Mouse (Mus musculus): ENCODE measurements at regions not wholly inside any gene's neighbourhood (a gene's known extent, or its start where the extent isn't known, plus 50 kb on each side); places are given as distances from the start of the nearest gene placed in this dataset.

DNA sequence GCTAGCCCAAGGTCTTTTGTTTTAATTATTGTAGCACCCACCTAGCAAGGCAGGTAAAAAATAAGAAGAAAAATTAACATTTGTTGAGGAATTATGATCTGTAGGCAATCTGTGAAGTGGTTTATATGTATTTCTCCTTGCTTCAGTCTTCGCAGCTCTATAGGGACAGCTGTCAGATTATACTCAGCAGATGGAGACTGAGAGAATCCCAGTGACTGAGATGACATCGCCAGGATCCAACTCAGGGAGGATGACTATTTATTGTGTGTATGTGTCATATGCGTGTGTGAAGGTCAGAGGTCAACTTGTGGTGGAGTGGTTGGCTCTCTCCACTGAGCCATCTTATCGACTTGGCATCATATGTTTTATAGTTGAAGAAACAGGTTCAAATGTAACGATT is 362.0 kb upstream of the Chd6 start:
- DNase-seq (ENCODE audit: low read depth), result no peak

- DNase-seq (ENCODE audit: low read depth), result peak; percentile 14
Measured at GRCm38 (mm10) chr2:161470025-161470424, 361.1 kb upstream of the Chd6 start.

GRCm38 (mm10) chr2:161467035-161467434 is 358.2 kb upstream of the Chd6 start:
- DNase-seq (ENCODE audit: low read depth), result no peak

DNA sequence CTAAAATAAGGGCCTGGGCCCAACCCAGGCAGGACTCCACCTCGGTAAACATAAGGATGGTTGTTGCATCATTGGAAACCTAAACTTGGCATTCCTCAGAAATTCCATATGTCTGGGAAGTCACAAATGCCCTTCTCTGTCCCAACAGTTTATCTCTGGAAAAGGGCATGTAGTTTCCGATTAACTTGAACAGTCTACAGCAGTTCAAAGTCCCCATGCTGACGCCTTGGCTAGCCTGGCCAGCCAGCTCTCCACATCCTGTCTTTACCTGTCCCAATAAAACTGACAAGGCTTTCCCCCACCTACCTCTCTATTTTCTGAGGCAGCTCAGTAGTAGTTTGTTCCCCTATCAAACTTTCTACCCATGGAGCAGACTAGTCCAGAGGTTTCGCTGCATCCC is 351.7 kb upstream of the Chd6 start:
- no peak for DNase-seq (ENCODE audit: low read depth)

GRCm38 (mm10) chr2:161454466-161454865 is 345.6 kb upstream of the Chd6 start:
- DNase-seq (ENCODE audit: low read depth), result no peak

DNA sequence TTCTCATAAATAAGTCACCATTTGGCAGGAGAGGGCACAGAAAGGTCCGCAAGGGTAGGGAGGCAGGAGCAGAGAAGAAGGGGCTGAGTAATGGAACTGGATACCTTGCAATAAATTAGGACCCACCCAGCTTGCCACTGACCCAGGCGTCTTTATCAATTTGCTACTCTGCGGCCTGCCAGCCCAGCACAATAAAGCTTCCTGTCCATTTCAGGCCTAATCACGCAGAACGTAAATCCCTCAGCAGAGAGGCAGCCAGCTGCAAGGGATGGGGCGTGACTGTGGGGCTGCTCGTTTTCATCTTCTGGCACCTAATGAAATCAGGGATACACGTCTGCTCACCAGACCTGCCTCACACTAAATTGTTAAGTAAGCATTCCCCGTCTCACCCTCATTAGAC is 324.9 kb upstream of the Chd6 start:
- DNase-seq (ENCODE audit: low read depth), result no peak

DNA sequence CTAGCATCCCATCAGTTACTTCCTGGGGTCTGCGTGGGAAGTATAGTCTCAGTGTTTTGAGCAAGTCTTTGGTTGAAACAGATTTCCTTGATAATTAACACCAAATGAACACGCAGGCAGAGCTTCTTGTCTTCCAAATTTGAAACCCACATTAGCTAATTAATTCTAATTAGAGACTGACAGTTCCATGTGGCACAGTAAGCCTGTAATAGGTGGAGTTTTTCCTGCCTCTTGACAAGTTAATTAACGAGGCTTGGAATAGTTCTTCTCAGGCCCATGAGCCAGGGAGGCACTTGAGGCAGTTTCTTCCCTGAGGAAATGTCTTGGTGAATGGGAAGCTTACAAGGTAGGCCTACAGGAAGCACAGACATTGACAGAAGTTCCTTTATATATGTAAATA is 320.4 kb upstream of the Chd6 start:
- DNase-seq (ENCODE audit: low read depth), result no peak

DNA sequence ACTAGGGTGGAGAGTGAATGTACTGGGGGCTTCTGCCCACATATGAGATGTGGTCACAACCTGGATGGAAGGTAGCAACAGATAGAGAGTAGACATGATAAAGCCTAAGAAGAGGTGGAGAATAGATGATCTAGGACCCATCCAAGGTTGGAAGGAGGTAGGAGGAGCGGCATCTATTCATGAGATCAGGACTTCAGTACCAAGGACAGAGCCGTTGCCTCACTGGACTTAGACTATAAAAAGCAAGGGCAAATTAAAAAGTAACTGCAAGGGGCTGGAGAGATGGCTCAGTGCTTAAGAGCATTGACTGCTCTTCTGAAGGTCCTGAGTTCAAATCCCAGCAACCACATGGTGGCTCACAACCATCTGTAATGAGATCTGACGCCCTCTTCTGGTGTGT is 316.7 kb upstream of the Chd6 start:
- DNase-seq (ENCODE audit: low read depth), result peak; percentile 21

GRCm38 (mm10) chr2:161418062-161418461 is 309.2 kb upstream of the Chd6 start:
- DNase-seq (ENCODE audit: low read depth), result no peak

- DNase-seq (ENCODE audit: low read depth), result no peak
Measured at GRCm38 (mm10) chr2:161416218-161416927, 307.5 kb upstream of the Chd6 start.

DNA sequence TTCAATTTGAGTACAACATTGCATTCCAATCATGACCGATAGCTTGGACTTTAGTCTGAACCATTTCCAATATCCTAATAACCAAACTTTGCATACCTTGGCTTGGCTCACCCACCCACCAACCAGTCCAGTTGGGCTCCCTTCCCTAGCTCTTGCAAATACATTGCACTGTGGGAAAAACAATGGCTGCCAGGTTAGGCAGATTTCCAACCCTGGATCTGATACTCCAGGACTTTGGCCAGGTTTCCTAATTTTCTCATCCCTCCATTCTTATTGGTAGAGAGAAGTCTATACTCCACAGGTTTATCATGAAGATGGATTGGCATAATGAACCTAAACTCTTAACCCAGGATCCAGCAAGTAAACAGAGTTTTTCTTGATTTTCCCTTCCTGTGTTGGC is 299.4 kb upstream of the Chd6 start:
- DNase-seq (ENCODE audit: low read depth), result no peak

DNA sequence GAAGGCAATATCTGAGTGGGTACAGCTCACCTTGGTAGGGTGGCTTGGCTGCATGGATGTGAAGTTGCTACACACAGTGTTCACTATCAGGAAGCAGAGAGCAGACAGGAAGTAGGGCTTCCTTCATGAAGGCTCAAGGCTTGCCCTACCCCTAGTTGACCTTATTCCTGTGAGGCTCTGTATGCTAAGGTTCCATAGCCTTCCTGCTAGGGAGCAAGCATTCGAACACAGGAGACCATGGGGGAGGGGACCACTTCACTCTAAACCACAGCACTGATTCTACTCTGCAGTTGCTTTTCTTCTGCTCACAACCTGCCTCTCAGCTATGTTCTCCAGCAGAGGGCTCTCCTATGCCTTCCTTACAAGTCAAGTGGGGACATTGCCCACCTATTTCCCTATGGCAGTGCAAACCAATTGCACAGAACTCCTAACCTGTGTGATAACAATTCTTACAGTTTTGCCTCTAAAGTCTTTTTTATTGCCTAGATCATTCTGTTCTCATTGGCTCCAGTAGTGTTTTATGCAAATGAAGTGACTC is 297.0 kb upstream of the Chd6 start:
- peak; percentile 65 for DNase-seq (ENCODE audit: low read depth)

DNA sequence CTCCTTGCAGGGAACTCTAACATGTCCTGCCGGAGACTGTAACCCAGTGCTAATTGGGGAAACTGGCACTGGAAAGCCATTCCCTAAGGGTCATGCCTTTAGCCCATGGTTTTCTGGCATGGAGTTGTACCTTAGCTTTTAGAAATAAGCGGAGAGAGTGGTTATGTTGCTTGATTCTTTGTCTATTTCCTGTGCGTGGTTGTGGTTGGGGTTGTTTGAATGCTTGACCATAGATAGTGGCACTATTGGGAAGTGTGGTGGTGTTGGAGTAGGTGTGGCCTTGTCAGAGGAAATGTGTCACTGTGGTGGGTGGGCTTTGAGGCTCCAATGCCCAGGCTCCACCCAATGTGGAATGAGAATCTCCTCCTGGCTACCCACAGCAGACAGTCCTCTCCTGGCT is 289.2 kb upstream of the Chd6 start:
- DNase-seq (ENCODE audit: low read depth), result peak; percentile 80

GRCm38 (mm10) chr2:161390954-161391690 is 282.2 kb upstream of the Chd6 start:
- no peak for DNase-seq (ENCODE audit: low read depth)

GRCm38 (mm10) chr2:161389318-161389835 is 280.5 kb upstream of the Chd6 start:
- no peak for DNase-seq (ENCODE audit: low read depth)

GRCm38 (mm10) chr2:161387054-161387453 is 278.2 kb upstream of the Chd6 start:
- DNase-seq (ENCODE audit: low read depth), result no peak

DNA sequence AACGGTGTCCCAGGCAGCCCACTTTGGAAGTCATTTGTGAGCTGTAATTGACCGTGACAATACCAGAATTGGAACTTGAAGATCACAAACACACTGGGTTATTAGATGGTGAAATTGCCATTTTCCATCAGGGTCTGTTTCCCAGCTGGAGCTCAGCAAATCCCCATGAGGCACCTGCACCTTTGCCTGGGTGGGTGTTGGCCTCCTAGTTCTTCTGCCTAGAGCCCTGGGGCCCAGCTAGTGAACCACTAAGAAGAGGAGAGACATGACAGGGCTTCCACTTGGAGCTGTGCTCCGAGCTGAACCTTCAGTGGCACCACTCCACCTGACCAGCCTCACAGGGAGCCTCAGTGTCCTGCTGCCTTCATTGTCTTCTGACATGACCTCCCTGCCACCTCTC is 273.5 kb upstream of the Chd6 start:
- DNase-seq (ENCODE audit: low read depth), result no peak

- no peak for DNase-seq (ENCODE audit: low read depth)
Measured at GRCm38 (mm10) chr2:161378313-161378712, 269.4 kb upstream of the Chd6 start.

GRCm38 (mm10) chr2:161362325-161362724 is 253.4 kb upstream of the Chd6 start:
- no peak for DNase-seq (ENCODE audit: low read depth)

- DNase-seq (ENCODE audit: low read depth), result no peak
Measured at GRCm38 (mm10) chr2:161349110-161349509, 240.2 kb upstream of the Chd6 start.

DNA sequence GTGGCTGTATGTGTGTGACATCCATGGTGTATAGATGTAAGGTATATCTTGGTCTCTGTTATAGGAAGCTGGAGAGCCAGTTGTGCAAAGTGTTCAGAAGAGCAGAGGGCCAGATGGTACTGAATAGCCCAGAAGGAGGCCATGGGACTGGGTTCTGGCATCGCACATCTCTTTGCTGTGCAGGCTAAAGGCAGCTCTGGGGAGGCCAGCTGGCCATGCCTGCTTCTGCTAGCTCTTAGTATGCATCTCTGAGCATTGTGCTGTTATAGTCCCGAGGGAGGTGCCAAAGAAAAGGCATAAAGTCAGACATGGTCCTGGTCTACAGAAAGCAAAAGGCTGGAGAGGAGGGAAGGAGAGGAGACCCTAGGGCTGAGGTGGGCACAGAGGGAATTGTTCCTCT is 235.1 kb upstream of the Chd6 start:
- DNase-seq (ENCODE audit: low read depth), result no peak

GRCm38 (mm10) chr2:161342648-161343047 is 233.8 kb upstream of the Chd6 start:
- DNase-seq (ENCODE audit: low read depth), result no peak

- no peak for DNase-seq (ENCODE audit: low read depth)
Measured at GRCm38 (mm10) chr2:161341368-161341891, 232.6 kb upstream of the Chd6 start.

Data from 416B (cell line).